Mouse (Mus musculus) mouse embryonic stem cell (cell line): Measurements from ENCODE around the gene Irf8.
"Not testable (repeated sequence)": the region's sequence is repeated elsewhere in the genome, so short reads cannot be mapped to it uniquely, and the experiment has no call there.

ENCODE experiments used
- in situ Hi-C, 2 experiments: fragments of 300-500 bp; cut with MboI; formaldehyde crosslinking; loops; 1 replicate in 1 of 2; 3 replicates in 1 of 2; pipeline ENCODE4 v1.14.3; 2019 to 2020; ENCODE audit warnings: low sequenced_read_pairs in 2 of 2, low pct_unique_long_range_greater_than_20kb in 1 of 2, mixed read lengths in 1 of 2; ENCODE audit not compliant: unreplicated experiment in 1 of 2

The Irf8 gene

DNA sequence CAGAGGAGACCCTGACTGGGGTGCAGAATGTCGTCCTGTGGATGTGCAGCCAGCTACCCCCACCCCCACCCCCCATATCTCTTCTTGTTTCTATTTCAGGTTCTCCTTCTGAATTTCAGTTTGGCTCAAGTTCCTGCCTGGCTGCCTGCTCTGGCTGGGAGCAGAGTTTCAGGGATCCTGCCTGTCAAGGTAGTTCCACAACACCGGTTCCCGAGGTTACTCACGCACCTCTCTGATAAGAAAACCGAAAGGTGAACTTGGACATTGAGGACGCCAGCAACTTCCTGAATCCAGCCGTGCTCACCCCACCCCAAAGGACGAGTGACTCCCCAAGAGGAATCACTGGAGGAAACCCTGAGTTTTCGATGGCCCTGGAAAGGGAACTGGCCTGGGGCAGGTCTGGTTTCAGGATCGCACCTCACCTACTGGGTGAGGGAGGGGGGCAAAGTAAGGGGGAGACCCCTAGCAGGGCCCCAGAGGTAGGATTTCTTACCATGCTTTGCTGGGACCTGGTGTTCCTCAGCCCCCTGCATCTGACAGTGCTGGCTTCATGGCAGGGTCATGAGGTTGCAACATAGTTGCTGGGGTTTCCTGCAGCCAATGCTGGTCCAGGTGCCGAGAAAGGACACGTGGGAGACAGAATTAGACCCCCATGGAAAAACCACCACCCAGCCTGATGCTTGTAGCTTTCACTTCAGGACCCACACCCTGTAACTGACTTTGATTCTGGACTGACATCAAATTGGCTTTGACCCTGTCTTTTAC is 32.5 kb downstream of the Irf8 start:
- in situ Hi-C loops = no loop called here

DNA sequence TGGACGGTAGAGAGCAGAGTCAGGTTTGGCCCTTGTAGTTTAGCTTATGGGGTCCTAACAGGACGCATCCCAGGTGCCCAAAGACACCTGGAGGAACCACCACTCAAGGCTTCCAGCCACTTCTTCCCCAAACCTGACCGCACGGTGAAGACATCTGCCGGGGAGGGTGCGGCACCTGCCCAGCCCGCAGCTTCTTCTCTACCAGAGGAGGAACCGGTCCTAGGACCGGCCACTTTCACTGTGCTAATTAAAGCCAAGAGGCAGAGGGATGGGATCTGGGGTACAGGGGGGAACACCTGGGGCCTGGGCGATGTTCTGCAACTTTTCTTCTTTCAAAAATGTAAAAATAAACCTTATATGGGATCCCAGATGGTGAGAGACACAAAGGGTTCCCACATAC is 41.0 kb downstream of the Irf8 start:
- in situ Hi-C loops = no loop called here

DNA sequence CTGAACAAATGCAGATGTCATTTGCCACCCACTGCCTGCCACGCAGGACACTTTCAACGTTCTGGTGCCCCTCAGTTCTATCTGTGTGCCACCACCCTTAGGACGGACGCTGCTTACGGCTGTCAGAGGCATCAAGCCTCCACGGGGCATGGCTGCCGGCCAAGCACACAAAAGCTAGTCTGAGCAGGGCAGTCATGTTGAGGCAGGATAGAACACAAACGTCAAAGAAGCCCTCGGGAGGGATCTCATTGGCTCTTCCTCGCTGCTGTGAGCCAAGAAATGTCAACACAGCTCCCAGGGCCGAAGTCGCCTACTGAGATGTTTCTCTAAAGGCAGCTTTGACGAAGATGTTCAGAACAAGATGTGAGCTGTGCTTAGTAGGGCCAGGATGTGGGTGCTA is 41.6 kb downstream of the Irf8 start:
- in situ Hi-C loops = no loop called here

GRCm38 (mm10) chr8:120779106-120779505 is 42.9 kb downstream of the Irf8 start:
- in situ Hi-C loops = no loop called here

- in situ Hi-C loops = no loop called here
Measured at GRCm38 (mm10) chr8:120783781-120784180, 47.6 kb downstream of the Irf8 start.

- in situ Hi-C loops = no loop called here
Measured at GRCm38 (mm10) chr8:120786753-120787152, 50.6 kb downstream of the Irf8 start.

- in situ Hi-C loops = no loop called here
Measured at GRCm38 (mm10) chr8:120787631-120788030, 51.5 kb downstream of the Irf8 start.

DNA sequence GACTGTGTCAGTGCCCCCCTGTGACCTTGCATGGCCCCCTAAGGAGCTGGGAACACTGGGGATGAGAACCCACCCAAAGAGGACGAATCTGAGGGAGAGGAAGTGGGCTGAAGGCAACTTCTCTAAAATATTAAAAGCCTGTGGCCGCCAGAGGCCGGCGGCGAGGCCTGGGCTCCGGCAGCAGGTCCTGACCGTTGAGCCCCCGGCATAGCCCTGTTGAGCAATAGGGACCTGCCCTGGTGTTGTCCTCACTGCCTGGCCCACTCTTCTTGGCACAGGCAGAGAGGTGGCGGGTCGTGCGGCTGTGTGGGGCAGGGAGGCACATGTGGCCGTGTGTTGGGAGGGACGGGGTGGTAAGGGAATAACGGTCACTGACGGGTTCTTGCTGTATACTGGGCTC is 56.6 kb downstream of the Irf8 start:
- in situ Hi-C loops = loop anchor here (5.0 to 10.0 kb wide), 2 partner anchors 105 to 108 kb away; no protein-coding TSS in a partner anchor

- in situ Hi-C loops = loop anchor here in 1 of 2 experiments (10.0 kb wide), 1 partner anchor 111 kb away; no protein-coding TSS in a partner anchor
Measured at GRCm38 (mm10) chr8:120795944-120796635, 59.9 kb downstream of the Irf8 start.

DNA sequence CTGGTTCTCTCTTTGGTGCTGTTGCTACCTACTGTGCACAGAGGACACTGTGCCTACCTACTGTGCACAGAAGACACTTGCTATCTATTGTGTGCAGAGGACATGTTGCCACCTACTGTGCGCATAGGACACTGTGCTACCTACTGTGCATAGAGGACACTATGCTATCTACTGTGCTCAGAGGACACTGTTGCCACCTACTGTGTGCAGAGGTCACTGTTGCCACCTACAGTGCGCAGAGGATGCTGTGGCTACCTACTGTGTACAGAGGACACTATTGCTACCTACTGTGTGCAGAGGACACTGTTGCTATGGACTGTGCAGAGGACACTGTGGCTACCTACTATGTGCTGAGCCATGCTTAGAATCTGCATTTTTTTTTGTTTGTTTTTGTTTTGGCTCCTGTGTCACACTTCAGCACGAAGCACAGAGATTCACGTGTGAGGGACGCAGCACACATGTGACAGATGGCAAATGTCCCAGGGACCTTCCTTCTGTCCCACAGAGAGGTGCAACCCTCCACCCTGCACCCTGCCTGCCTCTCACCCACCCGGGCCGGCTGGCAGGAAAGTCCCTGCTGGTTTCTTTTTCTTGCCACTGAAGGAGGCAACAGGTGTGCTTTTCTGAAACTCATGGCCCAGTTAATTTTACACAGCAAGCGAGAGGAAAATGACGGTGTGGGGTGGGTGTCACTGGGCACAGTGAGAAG is 61.0 kb downstream of the Irf8 start:
- in situ Hi-C loops = loop anchor here in 1 of 2 experiments (10.0 kb wide), 1 partner anchor 112 kb away; no protein-coding TSS in a partner anchor

- in situ Hi-C loops = no loop called here
Measured at GRCm38 (mm10) chr8:120800308-120800865, 64.2 kb downstream of the Irf8 start.

GRCm38 (mm10) chr8:120803661-120804375 is 67.7 kb downstream of the Irf8 start:
- in situ Hi-C loops = not testable (repeated sequence)

DNA sequence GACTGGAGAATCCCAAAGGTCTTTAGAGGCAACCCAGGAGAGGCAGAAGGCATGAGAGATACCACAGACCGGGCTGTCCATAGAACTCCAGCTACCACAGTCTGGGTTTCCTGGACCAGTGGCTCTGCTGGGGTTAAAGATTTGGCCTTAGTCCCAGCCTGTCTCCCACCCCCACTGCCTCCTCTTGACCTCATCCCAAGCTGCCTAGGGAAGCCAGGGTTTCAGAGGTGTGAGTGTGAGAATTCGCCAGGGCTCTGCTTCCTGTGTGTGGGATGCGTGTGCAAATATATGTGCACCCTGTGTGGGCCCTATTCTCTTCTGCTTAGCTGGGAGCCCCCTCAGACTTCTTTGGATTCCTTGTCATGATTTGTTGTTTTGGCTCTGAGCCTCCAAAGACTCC is 68.6 kb downstream of the Irf8 start:
- in situ Hi-C loops = no loop called here
